Mouse (Mus musculus) limb, embryonic 11.5 days (tissue): Measurements from ENCODE around the gene Btrc. TPM values are rescaled to one million over a fixed set of nuclear protein-coding genes. Genes with fewer than 3 reads are reported as not detected.
A peak's percentile ranks its signal among the peaks of the same experiment; 100 is the strongest.

Experiments
- ATAC-seq: fragments of 200-750 bp; cut with Nextera tagmentation; 2 replicates; pipeline ENCODE4 v1.8.0; 2017; ENCODE audit warnings: low read depth; ENCODE audit not compliant: insufficient number of reproducible peaks, low FRiP score, low TSS enrichment
- DNase-seq: peaks from one replicate; pipeline ENCODE4 v3.0.0-alpha.2; 2015; ENCODE audit warnings: low spot score
- H3K27ac ChIP-seq: fragments of 300-500 bp; sonication (generic); replicated peaks from 2 replicates; pipeline ENCODE4 v1.5.1; 2014; ENCODE audit warnings: low read depth, mild to moderate bottlenecking, low read length
- H3K27me3 ChIP-seq: fragments of 300-500 bp; sonication (generic); 2 replicates; pipeline ENCODE4 v1.6.1; 2014; ENCODE audit warnings: mild to moderate bottlenecking, low read length, mixed read lengths; ENCODE audit not compliant: control insufficient read depth, insufficient read depth
- H3K36me3 ChIP-seq: fragments of 300-500 bp; sonication (generic); 2 replicates; pipeline ENCODE4 v1.6.1; 2014; ENCODE audit warnings: mild to moderate bottlenecking, low read length, moderate library complexity, mixed read lengths; ENCODE audit not compliant: control insufficient read depth, insufficient read depth
- H3K4me1 ChIP-seq: fragments of 300-500 bp; sonication (generic); 2 replicates; pipeline ENCODE4 v1.6.1; 2014; ENCODE audit warnings: low read length, mixed read lengths; ENCODE audit not compliant: control insufficient read depth, insufficient read depth
- H3K4me2 ChIP-seq: fragments of 300-500 bp; sonication (generic); 2 replicates; pipeline ENCODE4 v1.6.1; 2014; ENCODE audit warnings: low read depth, mild to moderate bottlenecking, moderate library complexity; ENCODE audit not compliant: severe bottlenecking
- H3K4me3 ChIP-seq: fragments of 300-500 bp; sonication (generic); 2 replicates; pipeline ENCODE4 v1.5.1; 2014; ENCODE audit warnings: low read depth, low read length
- H3K9ac ChIP-seq: fragments of 300-500 bp; sonication (generic); 2 replicates; pipeline ENCODE4 v1.6.1; 2014; ENCODE audit warnings: mild to moderate bottlenecking, low read length
- H3K9me3 ChIP-seq: fragments of 300-500 bp; sonication (generic); 2 replicates; pipeline ENCODE4 v1.6.1; 2016; ENCODE audit warnings: low read length; ENCODE audit not compliant: control insufficient read depth
- WGBS: fragments of 180-500 bp; shearing (Covaris S2); extraction: QIAGEN DNeasy Blood & Tissue Kit; methylation state at CpG from one replicate; pipeline ENCODE4 v1.1.7; 2014; 5-methylcytosine and 5-hydroxymethylcytosine counted together
- polyA plus RNA-seq: library from polyadenylated mRNA; unstranded; fragments of >200 nt; fragmentation: Nextera tagmentation; extraction: Ambion mirVana; gene quantifications from 2 replicates; pipeline ENCODE4 v1.2.1, GENCODE M21; 2014

Gene Btrc
- polyA plus RNA-seq, 1 experiment from 2014 or later, result 52.4 TPM

GRCm38 (mm10) chr19:45388551-45388950 lies 25.0 kb downstream of the Btrc start:
- no peak overlapping the region for H3K4me2 ChIP-seq
- no peak overlapping the region for H3K9ac ChIP-seq
- WGBS, result 88% methylated on average over 6 of the region's 6 CpGs
- no peak overlapping the region for H3K27ac ChIP-seq
- ATAC-seq, result no peak
- H3K27me3 ChIP-seq, result no peaks in the 10 kb centered on the region
- no peaks in the 10 kb centered on the region for H3K9me3 ChIP-seq
- no peak for DNase-seq
- H3K4me1 ChIP-seq, result no peaks in the 10 kb centered on the region
- no peak overlapping the region for H3K4me3 ChIP-seq
- peaks cover 4% of the 10 kb centered on the region; the same call in 1 of the 2 replicates for H3K36me3 ChIP-seq

DNA sequence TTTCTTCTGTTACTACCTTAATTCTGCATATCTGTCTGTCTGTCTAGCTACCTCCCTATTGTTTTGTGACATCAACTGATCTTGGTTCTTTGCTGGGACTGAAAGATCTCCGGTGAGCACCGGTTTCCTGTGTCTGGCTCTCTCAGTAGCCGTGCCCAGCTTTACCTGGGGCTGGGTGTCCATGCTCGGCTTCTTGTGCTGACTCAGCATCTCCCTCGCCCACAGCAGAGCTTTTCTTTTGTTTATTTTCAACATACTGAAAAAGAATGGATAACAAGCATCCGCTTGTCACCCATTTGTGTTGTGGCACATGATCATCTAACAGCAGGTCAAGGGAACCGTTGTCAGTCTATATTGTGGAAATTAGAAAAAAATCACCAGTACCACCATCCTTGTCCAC lies 30.5 kb downstream of the Btrc start:
- Histone ChIP-seq H3K9me3 (no peaks in the 10 kb centered on the region), H3K27me3 (no peaks in the 10 kb centered on the region), H3K4me1 (no peaks in the 10 kb centered on the region), H3K27ac (no peak overlapping the region), H3K36me3 (no peaks in the 10 kb centered on the region), H3K4me3 (no peak overlapping the region), H3K9ac (no peak overlapping the region), H3K4me2 (no peak overlapping the region)
- ATAC-seq (no peak), DNase-seq (no peak)
- WGBS, result 88% methylated on average over 7 of the region's 7 CpGs

DNA sequence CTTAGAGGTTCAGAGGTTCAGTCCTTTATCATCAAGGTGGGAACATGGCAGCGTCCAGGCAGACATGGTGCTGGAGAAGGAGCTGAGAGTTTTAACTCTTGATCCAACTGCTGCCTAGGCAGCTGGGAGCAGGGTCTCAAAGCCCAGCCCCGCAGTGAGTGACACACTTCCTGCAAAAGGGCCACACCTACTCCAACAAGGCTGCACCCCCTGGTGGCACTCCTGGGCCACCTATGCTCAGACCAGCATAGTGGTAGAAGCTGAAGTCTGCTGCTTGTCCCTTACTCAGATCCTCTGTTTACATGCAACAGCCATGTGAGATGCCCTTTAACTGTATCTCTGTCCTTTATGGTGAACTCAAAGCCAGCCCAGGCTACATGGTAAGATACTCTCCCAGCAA lies 47.5 kb downstream of the Btrc start:
- Histone ChIP-seq H3K4me1 (no peaks in the 10 kb centered on the region), H3K9ac (no peak overlapping the region), H3K36me3 (no peaks in the 10 kb centered on the region), H3K27me3 (no peaks in the 10 kb centered on the region), H3K27ac (no peak overlapping the region), H3K4me3 (no peak overlapping the region), H3K9me3 (no peaks in the 10 kb centered on the region), H3K4me2 (no peak overlapping the region)
- 61% methylated on average over 2 of the region's 2 CpGs for WGBS
- DNase-seq (no peak), ATAC-seq (no peak)

DNA sequence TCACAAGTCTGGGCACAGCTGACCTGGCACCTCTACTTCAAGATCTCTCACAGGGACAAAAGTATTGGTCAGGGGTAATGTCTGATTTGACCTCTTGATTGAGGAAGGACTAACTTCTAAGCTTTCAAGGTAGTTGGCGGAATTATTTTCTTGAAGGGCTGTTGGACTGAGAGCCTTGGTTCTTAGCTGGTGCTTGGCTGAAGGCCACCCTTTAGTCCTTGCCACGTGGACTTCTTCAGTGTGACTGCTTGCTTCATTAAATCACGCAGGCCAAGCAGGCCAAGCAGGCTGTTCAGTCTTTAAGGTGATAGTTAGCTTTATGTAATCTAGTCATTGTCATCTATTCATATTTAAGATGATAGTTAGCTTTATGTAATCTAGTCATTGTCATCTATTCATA lies 49.2 kb downstream of the Btrc start:
- H3K27me3 ChIP-seq, result no peaks in the 10 kb centered on the region
- DNase-seq, result no peak
- H3K9ac ChIP-seq, result no peak overlapping the region
- H3K27ac ChIP-seq, result no peak overlapping the region
- H3K36me3 ChIP-seq, result no peaks in the 10 kb centered on the region
- H3K4me3 ChIP-seq, result no peak overlapping the region
- no peak for ATAC-seq
- no peaks in the 10 kb centered on the region for H3K9me3 ChIP-seq
- 89% methylated on average over 3 of the region's 3 CpGs for WGBS
- H3K4me2 ChIP-seq, result no peak overlapping the region
- no peaks in the 10 kb centered on the region for H3K4me1 ChIP-seq

DNA sequence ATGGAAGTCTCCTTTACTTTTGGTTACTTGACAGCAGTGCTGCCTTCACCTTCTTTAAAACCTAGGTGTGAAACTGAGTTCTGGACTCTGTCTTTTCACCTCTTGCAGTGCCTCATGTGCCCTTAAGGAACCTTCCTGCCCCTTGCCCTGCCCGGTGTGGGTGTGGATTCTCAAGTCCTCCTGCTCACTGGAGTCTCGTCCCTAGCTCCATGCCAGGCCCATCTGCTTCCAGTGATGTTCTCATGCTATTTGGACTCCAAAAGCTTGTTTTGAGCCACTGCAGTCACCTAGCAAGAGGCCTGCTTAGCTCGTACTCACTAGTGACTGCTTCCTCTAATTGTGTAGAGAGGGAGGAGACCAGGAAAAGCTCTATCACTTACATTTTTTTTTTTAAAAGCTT lies 50.4 kb downstream of the Btrc start:
- H3K9me3 ChIP-seq, result no peaks in the 10 kb centered on the region
- H3K27ac ChIP-seq, result no peak overlapping the region
- DNase-seq (no peak), ATAC-seq (no peak)
- WGBS, result 84% methylated on average over 3 of the region's 3 CpGs
- no peaks in the 10 kb centered on the region for H3K27me3 ChIP-seq
- H3K9ac ChIP-seq, result no peak overlapping the region
- no peak overlapping the region for H3K4me2 ChIP-seq
- no peak overlapping the region for H3K4me3 ChIP-seq
- H3K4me1 ChIP-seq, result no peaks in the 10 kb centered on the region
- H3K36me3 ChIP-seq, result no peaks in the 10 kb centered on the region

DNA sequence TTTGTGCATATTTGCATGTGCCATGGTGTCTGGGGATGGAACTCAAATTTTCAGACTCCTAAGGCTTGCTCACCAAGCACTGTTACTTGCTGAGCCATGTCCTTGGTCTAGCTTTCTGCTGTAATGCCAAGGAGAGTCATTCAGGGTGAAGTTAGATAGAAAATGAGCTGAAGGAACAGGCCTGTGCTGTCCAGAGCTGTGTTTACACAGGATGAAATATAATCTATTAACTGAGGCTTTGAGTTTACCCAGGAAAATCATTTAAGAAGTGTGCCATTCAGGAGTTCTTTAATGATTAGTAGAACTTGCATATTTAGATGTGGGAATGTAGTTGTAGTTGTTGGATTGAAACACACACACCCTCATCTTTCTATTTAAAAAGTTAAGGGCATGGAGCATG lies 54.1 kb downstream of the Btrc start:
- no peak for DNase-seq
- peaks cover 7% of the 10 kb centered on the region; the same call in 1 of the 2 replicates for H3K4me1 ChIP-seq
- H3K4me2 ChIP-seq, result no peak overlapping the region
- no peak overlapping the region for H3K4me3 ChIP-seq
- H3K27ac ChIP-seq, result no peak overlapping the region
- no peaks in the 10 kb centered on the region for H3K36me3 ChIP-seq
- H3K9ac ChIP-seq, result no peak overlapping the region
- no peaks in the 10 kb centered on the region for H3K9me3 ChIP-seq
- H3K27me3 ChIP-seq, result no peaks in the 10 kb centered on the region
- ATAC-seq, result no peak

- DNase-seq (peak; percentile 41), ATAC-seq (no peak)
- Histone ChIP-seq H3K36me3 (no peaks in the 10 kb centered on the region), H3K4me2 (no peak overlapping the region), H3K4me1 (peaks cover 7% of the 10 kb centered on the region; the same call in 1 of the 2 replicates), H3K9ac (no peak overlapping the region), H3K27ac (no peak overlapping the region), H3K4me3 (no peak overlapping the region), H3K9me3 (no peaks in the 10 kb centered on the region), H3K27me3 (no peaks in the 10 kb centered on the region)
- WGBS, result 21% methylated on average over 7 of the region's 7 CpGs
Measured at GRCm38 (mm10) chr19:45422276-45422675, 58.7 kb downstream of the Btrc start.

- WGBS, result 83% methylated on average over 4 of the region's 4 CpGs
- H3K4me2 ChIP-seq, result no peak overlapping the region
Measured at GRCm38 (mm10) chr19:45428146-45428545, 64.6 kb downstream of the Btrc start.

DNA sequence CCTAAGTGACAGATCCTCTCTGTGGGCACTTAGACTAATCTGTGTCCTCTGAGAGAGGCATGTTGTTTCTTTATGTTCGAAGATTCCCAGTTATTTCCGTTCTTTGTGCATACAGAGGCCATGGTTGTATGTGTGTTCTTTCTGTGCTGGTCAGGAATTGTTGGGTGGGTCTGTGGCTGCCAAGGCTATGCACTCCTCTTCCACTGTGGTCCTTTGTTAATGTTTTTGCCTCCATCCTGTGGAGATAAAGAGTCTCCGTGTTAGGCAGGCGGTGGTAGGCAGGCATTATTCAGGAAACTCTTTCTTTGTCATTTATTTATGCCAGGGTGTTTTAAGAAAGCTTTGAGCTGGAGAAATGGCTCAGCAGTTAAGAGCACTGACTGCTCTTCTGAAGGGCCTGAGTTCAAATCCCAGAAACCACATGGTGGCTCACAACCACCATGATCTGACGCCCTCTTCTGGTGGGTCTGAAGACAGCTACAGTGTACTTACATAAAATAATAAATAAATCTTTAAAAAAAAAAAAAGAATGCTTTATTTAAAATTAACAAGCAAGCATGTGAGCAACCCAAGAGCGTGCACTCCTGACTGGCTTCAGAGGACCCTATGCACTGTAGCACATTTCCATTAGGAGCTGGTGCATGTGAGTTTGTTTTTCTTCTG lies 67.6 kb downstream of the Btrc start:
- 79% methylated on average over 6 of the region's 6 CpGs for WGBS
- Histone ChIP-seq H3K4me3 (no peak overlapping the region), H3K9ac (no peak overlapping the region), H3K27ac (no peak overlapping the region), H3K9me3 (no peaks in the 10 kb centered on the region), H3K4me1 (no peaks in the 10 kb centered on the region), H3K36me3 (no peaks in the 10 kb centered on the region), H3K4me2 (no peak overlapping the region), H3K27me3 (no peaks in the 10 kb centered on the region)
- ATAC-seq (no peak), DNase-seq (no peak)

More at GRCm38 (mm10) chr19:45428146-45428545, 64.6 kb downstream of the Btrc start:
- no peak for ATAC-seq
- Histone ChIP-seq H3K36me3 (no peaks in the 10 kb centered on the region), H3K4me3 (no peak overlapping the region), H3K9me3 (no peaks in the 10 kb centered on the region), H3K9ac (no peak overlapping the region), H3K27me3 (no peaks in the 10 kb centered on the region), H3K27ac (no peak overlapping the region), H3K4me1 (no peaks in the 10 kb centered on the region)
- DNase-seq, result no peak
